Mouse (Mus musculus): ENCODE data around the gene Tekt5. TPM values are rescaled to one million over a fixed set of nuclear protein-coding genes. Genes with fewer than 3 reads are reported as not detected.

Gene Tekt5
- polyA plus RNA-seq, 1 experiment from 2014 or later = 2.9 TPM

GRCm38 (mm10) chr16:10388634-10389365, 6.5 kb downstream of the Tekt5 start:
- no peaks in the 10 kb centered on the region for H3K9me3 ChIP-seq (ENCODE audit: control insufficient read depth, low read length)
- ATAC-seq (ENCODE audit: low read depth) = no peak
- no peak overlapping the region for H3K4me2 ChIP-seq (ENCODE audit: low read depth, low read length)
- no peaks in the 10 kb centered on the region; the same call in 1 of the 2 replicates for H3K27me3 ChIP-seq (ENCODE audit: control insufficient read depth, insufficient read depth, low read depth, low read length)
- H3K27ac ChIP-seq (ENCODE audit: low read length) = no peak overlapping the region
- no peak overlapping the region for H3K9ac ChIP-seq (ENCODE audit: low read length)
- peaks cover 11% of the 10 kb centered on the region for H3K4me1 ChIP-seq (replicated peaks; ENCODE audit: control insufficient read depth, insufficient read depth, low read length)
- H3K4me3 ChIP-seq (ENCODE audit: low read length) = no peak overlapping the region
- 81% methylated on average over 6 of the region's 6 CpGs for WGBS
- no peaks in the 10 kb centered on the region for H3K36me3 ChIP-seq (ENCODE audit: control insufficient read depth, insufficient read depth, low read length)

GRCm38 (mm10) chr16:10385261-10385660, 10.0 kb downstream of the Tekt5 start:
- Histone ChIP-seq H3K4me2 (ENCODE audit: low read depth, low read length) (no peak overlapping the region), H3K27ac (ENCODE audit: low read length) (no peak overlapping the region), H3K9me3 (ENCODE audit: control insufficient read depth, low read length) (no peaks in the 10 kb centered on the region), H3K27me3 (ENCODE audit: control insufficient read depth, insufficient read depth, low read depth, low read length) (no peaks in the 10 kb centered on the region; the same call in 1 of the 2 replicates), H3K9ac (ENCODE audit: low read length) (no peak overlapping the region), H3K4me1 (replicated peaks; ENCODE audit: control insufficient read depth, insufficient read depth, low read length) (peaks cover 12% of the 10 kb centered on the region), H3K4me3 (ENCODE audit: low read length) (no peak overlapping the region), H3K36me3 (ENCODE audit: control insufficient read depth, insufficient read depth, low read length) (no peaks in the 10 kb centered on the region)
- 0 out of 2 replicates have a peak, but pooled peaks have one; percentile 7 for ATAC-seq (ENCODE audit: low read depth)
- 74% methylated on average over 12 of the region's 12 CpGs for WGBS

GRCm38 (mm10) chr16:10384544-10384943, 10.7 kb downstream of the Tekt5 start:
- peak overlapping the region; percentile 29; the same call in 1 of the 2 replicates for H3K4me3 ChIP-seq (ENCODE audit: low read length)
- H3K9ac ChIP-seq (ENCODE audit: low read length) = peak overlapping the region; percentile 39; the same call in 1 of the 2 replicates
- no peaks in the 10 kb centered on the region for H3K9me3 ChIP-seq (ENCODE audit: control insufficient read depth, low read length)
- no peaks in the 10 kb centered on the region for H3K36me3 ChIP-seq (ENCODE audit: control insufficient read depth, insufficient read depth, low read length)
- WGBS = 62% methylated on average over 3 of the region's 3 CpGs
- peak; percentile 52; the same call in 1 of the 2 replicates for ATAC-seq (ENCODE audit: low read depth)
- no peaks in the 10 kb centered on the region; the same call in 1 of the 2 replicates for H3K27me3 ChIP-seq (ENCODE audit: control insufficient read depth, insufficient read depth, low read depth, low read length)
- peaks cover 12% of the 10 kb centered on the region for H3K4me1 ChIP-seq (replicated peaks; ENCODE audit: control insufficient read depth, insufficient read depth, low read length)
- H3K4me2 ChIP-seq (ENCODE audit: low read depth, low read length) = peak overlapping the region; percentile 52
- H3K27ac ChIP-seq (ENCODE audit: low read length) = 0 out of 2 replicates have a peak overlapping the region, but pooled peaks have one; percentile 59

GRCm38 (mm10) chr16:10384060-10384497, 11.2 kb downstream of the Tekt5 start:
- Histone ChIP-seq H3K36me3 (ENCODE audit: control insufficient read depth, insufficient read depth, low read length) (no peaks in the 10 kb centered on the region), H3K4me2 (ENCODE audit: low read depth, low read length) (peak overlapping the region; percentile 52), H3K4me3 (ENCODE audit: low read length) (peak overlapping the region; percentile 29), H3K9me3 (ENCODE audit: control insufficient read depth, low read length) (no peaks in the 10 kb centered on the region), H3K27me3 (ENCODE audit: control insufficient read depth, insufficient read depth, low read depth, low read length) (no peaks in the 10 kb centered on the region; the same call in 1 of the 2 replicates), H3K9ac (ENCODE audit: low read length) (peak overlapping the region; percentile 39; the same call in 1 of the 2 replicates), H3K4me1 (replicated peaks; ENCODE audit: control insufficient read depth, insufficient read depth, low read length) (peaks cover 12% of the 10 kb centered on the region), H3K27ac (ENCODE audit: low read length) (peak overlapping the region; percentile 59; the same call in 1 of the 2 replicates)
- ATAC-seq (ENCODE audit: low read depth) = peak; percentile 72
- WGBS = 15% methylated on average over 8 of the region's 8 CpGs

GRCm38 (mm10) chr16:10379531-10379930, 15.8 kb downstream of the Tekt5 start:
- H3K36me3 ChIP-seq (ENCODE audit: control insufficient read depth, insufficient read depth, low read length) = no peaks in the 10 kb centered on the region
- no peak for ATAC-seq (ENCODE audit: low read depth)
- WGBS = 35% methylated on average over 2 of the region's 2 CpGs

GRCm38 (mm10) chr16:10377286-10377685, 18.0 kb downstream of the Tekt5 start:
- Histone ChIP-seq H3K4me2 (ENCODE audit: low read depth, low read length) (no peak overlapping the region), H3K27me3 (ENCODE audit: control insufficient read depth, insufficient read depth, low read depth, low read length) (no peaks in the 10 kb centered on the region; the same call in 1 of the 2 replicates), H3K9me3 (ENCODE audit: control insufficient read depth, low read length) (no peaks in the 10 kb centered on the region), H3K9ac (ENCODE audit: low read length) (no peak overlapping the region), H3K27ac (ENCODE audit: low read length) (no peak overlapping the region), H3K4me1 (replicated peaks; ENCODE audit: control insufficient read depth, insufficient read depth, low read length) (peaks cover 6% of the 10 kb centered on the region), H3K4me3 (ENCODE audit: low read length) (no peak overlapping the region), H3K36me3 (ENCODE audit: control insufficient read depth, insufficient read depth, low read length) (no peaks in the 10 kb centered on the region)
- ATAC-seq (ENCODE audit: low read depth) = no peak
- 42% methylated on average over 1 of the region's 1 CpGs for WGBS

More at GRCm38 (mm10) chr16:10379531-10379930, 15.8 kb downstream of the Tekt5 start:
- Histone ChIP-seq H3K27ac (ENCODE audit: low read length) (no peak overlapping the region), H3K4me1 (replicated peaks; ENCODE audit: control insufficient read depth, insufficient read depth, low read length) (peaks cover 10% of the 10 kb centered on the region), H3K9me3 (ENCODE audit: control insufficient read depth, low read length) (no peaks in the 10 kb centered on the region), H3K4me2 (ENCODE audit: low read depth, low read length) (no peak overlapping the region), H3K9ac (ENCODE audit: low read length) (no peak overlapping the region), H3K4me3 (ENCODE audit: low read length) (no peak overlapping the region), H3K27me3 (ENCODE audit: control insufficient read depth, insufficient read depth, low read depth, low read length) (no peaks in the 10 kb centered on the region; the same call in 1 of the 2 replicates)

GRCm38 (mm10) chr16:10374254-10375011, 20.9 kb downstream of the Tekt5 start:
- H3K4me3 ChIP-seq (ENCODE audit: low read length) = no peak overlapping the region
- H3K36me3 ChIP-seq (ENCODE audit: control insufficient read depth, insufficient read depth, low read length) = no peaks in the 10 kb centered on the region
- H3K4me1 ChIP-seq (replicated peaks; ENCODE audit: control insufficient read depth, insufficient read depth, low read length) = peaks cover 17% of the 10 kb centered on the region
- H3K9me3 ChIP-seq (ENCODE audit: control insufficient read depth, low read length) = no peaks in the 10 kb centered on the region
- 22% methylated on average over 13 of the region's 13 CpGs for WGBS
- peak; percentile 60; the same call in 1 of the 2 replicates for ATAC-seq (ENCODE audit: low read depth)
- H3K27ac ChIP-seq (ENCODE audit: low read length) = no peak overlapping the region
- H3K27me3 ChIP-seq (ENCODE audit: control insufficient read depth, insufficient read depth, low read depth, low read length) = no peaks in the 10 kb centered on the region
- no peak overlapping the region for H3K9ac ChIP-seq (ENCODE audit: low read length)
- peak overlapping the region; percentile 38 for H3K4me2 ChIP-seq (ENCODE audit: low read depth, low read length)

GRCm38 (mm10) chr16:10372372-10372771, 22.9 kb downstream of the Tekt5 start:
- no peak overlapping the region for H3K27ac ChIP-seq (ENCODE audit: low read length)
- H3K4me3 ChIP-seq (ENCODE audit: low read length) = no peak overlapping the region
- no peaks in the 10 kb centered on the region for H3K27me3 ChIP-seq (ENCODE audit: control insufficient read depth, insufficient read depth, low read depth, low read length)
- no peak overlapping the region for H3K4me2 ChIP-seq (ENCODE audit: low read depth, low read length)
- H3K4me1 ChIP-seq (replicated peaks; ENCODE audit: control insufficient read depth, insufficient read depth, low read length) = peaks cover 23% of the 10 kb centered on the region
- H3K9ac ChIP-seq (ENCODE audit: low read length) = no peak overlapping the region
- H3K9me3 ChIP-seq (ENCODE audit: control insufficient read depth, low read length) = no peaks in the 10 kb centered on the region
- 63% methylated on average over 4 of the region's 4 CpGs for WGBS
- ATAC-seq (ENCODE audit: low read depth) = no peak
- H3K36me3 ChIP-seq (ENCODE audit: control insufficient read depth, insufficient read depth, low read length) = no peaks in the 10 kb centered on the region

- H3K4me2 ChIP-seq (ENCODE audit: low read depth, low read length) = no peak overlapping the region
- H3K27me3 ChIP-seq (ENCODE audit: control insufficient read depth, insufficient read depth, low read depth, low read length) = no peaks in the 10 kb centered on the region
- peak overlapping the region; percentile 56 for H3K27ac ChIP-seq (ENCODE audit: low read length)
- no peaks in the 10 kb centered on the region for H3K9me3 ChIP-seq (ENCODE audit: control insufficient read depth, low read length)
- 47% methylated on average over 1 of the region's 1 CpGs for WGBS
- no peak overlapping the region for H3K4me3 ChIP-seq (ENCODE audit: low read length)
- peak; percentile 4 for ATAC-seq (ENCODE audit: low read depth)
- H3K36me3 ChIP-seq (ENCODE audit: control insufficient read depth, insufficient read depth, low read length) = no peaks in the 10 kb centered on the region
- no peak overlapping the region for H3K9ac ChIP-seq (ENCODE audit: low read length)
- H3K4me1 ChIP-seq (replicated peaks; ENCODE audit: control insufficient read depth, insufficient read depth, low read length) = peaks cover 41% of the 10 kb centered on the region
Measured at GRCm38 (mm10) chr16:10369996-10370395, 25.3 kb downstream of the Tekt5 start.

Measured in lung, embryonic 16.5 days (tissue).